Mouse (Mus musculus): Measurements from ENCODE around the gene Ap5b1. TPM values are rescaled to one million over a fixed set of nuclear protein-coding genes. Genes with fewer than 3 reads are reported as not detected.
A peak's percentile ranks its signal among the peaks of the same experiment; 100 is the strongest.

The Ap5b1 gene
- polyA plus RNA-seq, 1 experiment from 2014 or later: 2.6 TPM

DNA sequence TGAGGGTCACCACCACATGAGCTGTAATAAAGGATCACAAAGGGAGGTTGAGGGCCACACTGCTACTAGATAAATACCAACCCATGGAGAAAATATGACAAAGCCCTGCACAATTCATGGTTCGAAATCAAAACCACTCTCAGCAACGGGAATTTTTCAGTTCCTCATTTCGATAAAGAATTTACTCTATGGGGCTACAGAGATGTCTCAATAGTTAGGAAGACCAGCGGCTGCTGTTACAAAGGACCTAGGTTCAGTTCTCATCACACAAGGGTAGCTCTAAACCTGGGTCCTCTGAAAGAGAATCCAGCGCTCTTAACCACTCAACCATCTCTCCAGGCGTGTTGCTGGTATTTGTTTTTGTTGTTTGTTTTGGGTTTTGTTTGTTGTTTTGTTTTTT lies 24.1 kb downstream of the Ap5b1 start:
- no peak overlapping the region for H3K9ac ChIP-seq (ENCODE audit: low read length)
- H3K4me1 ChIP-seq (ENCODE audit: control insufficient read depth, insufficient read depth, low read length): no peaks in the 10 kb centered on the region
- no peak overlapping the region for H3K4me2 ChIP-seq (ENCODE audit: low read depth)
- no peak for ATAC-seq (ENCODE audit: insufficient read depth, low FRiP score, low TSS enrichment)
- no peaks in the 10 kb centered on the region for H3K27me3 ChIP-seq (ENCODE audit: control insufficient read depth, insufficient read depth, low read length)
- WGBS: 89% methylated on average over 6 of the region's 6 CpGs
- H3K4me3 ChIP-seq (ENCODE audit: low read depth, low read length): no peak overlapping the region
- DNase-seq (ENCODE audit: low spot score): no peak
- H3K36me3 ChIP-seq (ENCODE audit: control insufficient read depth, insufficient read depth, low read length): no peaks in the 10 kb centered on the region
- no peaks in the 10 kb centered on the region for H3K9me3 ChIP-seq (ENCODE audit: control insufficient read depth, low read length)
- no peak overlapping the region for H3K27ac ChIP-seq (ENCODE audit: low read depth, low read length)

- H3K9me3 ChIP-seq (ENCODE audit: control insufficient read depth, low read length): no peaks in the 10 kb centered on the region
- ATAC-seq (ENCODE audit: insufficient read depth, low FRiP score, low TSS enrichment): no peak
- H3K4me3 ChIP-seq (ENCODE audit: low read depth, low read length): no peak overlapping the region
- H3K27me3 ChIP-seq (ENCODE audit: control insufficient read depth, insufficient read depth, low read length): no peaks in the 10 kb centered on the region
- H3K4me1 ChIP-seq (ENCODE audit: control insufficient read depth, insufficient read depth, low read length): peaks cover 8% of the 10 kb centered on the region
- no peak overlapping the region for H3K27ac ChIP-seq (ENCODE audit: low read depth, low read length)
- WGBS: 75% methylated on average over 4 of the region's 4 CpGs
- DNase-seq (ENCODE audit: low spot score): no peak
- H3K9ac ChIP-seq (ENCODE audit: low read length): no peak overlapping the region
- H3K4me2 ChIP-seq (ENCODE audit: low read depth): no peak overlapping the region
- H3K36me3 ChIP-seq (ENCODE audit: control insufficient read depth, insufficient read depth, low read length): peaks cover 4% of the 10 kb centered on the region
These were observed 31.4 kb downstream of the Ap5b1 start for GRCm38 (mm10) chr19:5599224-5599623.

DNA sequence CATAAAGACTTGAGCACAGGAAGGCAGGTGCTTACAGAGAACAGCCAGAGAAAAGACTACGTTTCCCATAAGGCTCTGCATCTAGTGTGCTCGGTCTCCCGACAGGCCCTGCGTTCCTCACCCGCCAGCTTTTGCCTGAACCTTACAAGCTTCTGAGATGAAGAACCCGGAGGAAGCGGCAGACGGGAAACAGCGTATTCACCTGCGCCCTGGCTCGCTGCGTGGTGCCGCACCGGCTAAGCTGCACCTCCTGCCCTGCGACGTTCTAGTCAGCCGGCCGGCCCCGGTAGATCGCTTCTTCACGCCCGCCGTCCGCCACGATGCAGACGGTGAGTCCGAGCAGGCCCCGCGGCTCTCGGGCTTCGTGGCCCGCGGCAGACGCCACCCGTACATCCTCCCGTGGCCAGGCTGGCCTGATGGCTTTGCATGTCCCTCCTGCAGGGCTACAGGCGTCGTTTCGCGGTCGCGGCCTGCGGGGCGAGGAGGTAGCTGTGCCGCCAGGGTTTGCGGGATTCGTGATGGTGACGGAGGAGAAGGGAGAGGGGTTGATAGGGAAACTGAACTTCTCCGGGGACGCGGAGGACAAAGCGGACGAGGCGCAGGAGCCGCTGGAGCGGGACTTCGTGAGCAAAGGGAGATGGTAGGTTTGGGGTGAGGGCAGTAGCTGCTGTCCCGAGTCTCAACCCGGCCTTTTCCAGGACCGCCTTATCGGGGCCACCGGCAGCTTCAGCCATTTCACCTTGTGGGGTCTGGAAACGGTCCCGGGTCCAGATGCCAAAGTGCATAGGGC lies 34.1 kb downstream of the Ap5b1 start, which contains the start of gene Rnaseh2c:
Rnaseh2c (plus strand) TSS at position 122 of the 790 bp plus-strand sequence.
- H3K27me3 ChIP-seq (ENCODE audit: control insufficient read depth, insufficient read depth, low read length): no peaks in the 10 kb centered on the region
- H3K4me2 ChIP-seq (ENCODE audit: low read depth): peak within 1 kb of the TSS; percentile 88
- H3K27ac ChIP-seq (ENCODE audit: low read depth, low read length): peak within 1 kb of the TSS; percentile 75
- peak; percentile 79 for DNase-seq (ENCODE audit: low spot score)
- H3K4me3 ChIP-seq (ENCODE audit: low read depth, low read length): peak within 1 kb of the TSS; percentile 94
- H3K9ac ChIP-seq (ENCODE audit: low read length): peak within 1 kb of the TSS; percentile 94
- peaks cover 13% of the 10 kb centered on the region for H3K36me3 ChIP-seq (ENCODE audit: control insufficient read depth, insufficient read depth, low read length)
- H3K4me1 ChIP-seq (ENCODE audit: control insufficient read depth, insufficient read depth, low read length): peaks cover 8% of the 10 kb centered on the region
- peak; percentile 55; the same call in 1 of the 2 replicates for ATAC-seq (ENCODE audit: insufficient read depth, low FRiP score, low TSS enrichment)
- under 1% methylated on average over 64 of the region's 64 CpGs for WGBS
- H3K9me3 ChIP-seq (ENCODE audit: control insufficient read depth, low read length): no peaks in the 10 kb centered on the region

DNA sequence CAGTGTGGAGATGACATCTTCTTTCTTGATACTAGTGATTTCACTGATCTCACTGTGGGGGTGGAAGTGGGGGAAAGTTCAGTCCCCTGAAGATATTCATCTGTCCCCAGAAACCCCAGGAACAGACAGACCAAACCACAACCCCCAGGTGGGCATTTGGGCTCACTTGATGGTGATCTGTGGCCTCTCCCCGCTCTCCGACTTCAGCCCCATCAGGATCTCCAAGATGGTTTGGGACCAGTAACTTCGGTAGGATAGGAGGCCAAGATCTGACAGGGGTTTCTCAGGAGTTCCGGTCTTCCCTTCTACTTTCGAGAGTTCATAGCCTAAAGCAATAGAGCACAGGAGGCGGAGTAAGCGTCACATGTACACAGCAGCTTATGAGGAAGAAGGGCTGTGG lies 35.8 kb downstream of the Ap5b1 start:
- H3K27me3 ChIP-seq (ENCODE audit: control insufficient read depth, insufficient read depth, low read length): no peaks in the 10 kb centered on the region
- H3K4me2 ChIP-seq (ENCODE audit: low read depth): no peak overlapping the region
- H3K4me3 ChIP-seq (ENCODE audit: low read depth, low read length): no peak overlapping the region
- WGBS: 95% methylated on average over 7 of the region's 7 CpGs
- peaks cover 20% of the 10 kb centered on the region for H3K36me3 ChIP-seq (ENCODE audit: control insufficient read depth, insufficient read depth, low read length)
- no peak for DNase-seq (ENCODE audit: low spot score)
- ATAC-seq (ENCODE audit: insufficient read depth, low FRiP score, low TSS enrichment): no peak
- H3K4me1 ChIP-seq (ENCODE audit: control insufficient read depth, insufficient read depth, low read length): peaks cover 8% of the 10 kb centered on the region
- H3K27ac ChIP-seq (ENCODE audit: low read depth, low read length): no peak overlapping the region
- no peaks in the 10 kb centered on the region for H3K9me3 ChIP-seq (ENCODE audit: control insufficient read depth, low read length)
- H3K9ac ChIP-seq (ENCODE audit: low read length): no peak overlapping the region

GRCm38 (mm10) chr19:5605126-5605525 lies 37.3 kb downstream of the Ap5b1 start:
- Histone ChIP-seq H3K9ac (ENCODE audit: low read length) (no peak overlapping the region), H3K4me2 (ENCODE audit: low read depth) (no peak overlapping the region), H3K27me3 (ENCODE audit: control insufficient read depth, insufficient read depth, low read length) (no peaks in the 10 kb centered on the region), H3K4me1 (ENCODE audit: control insufficient read depth, insufficient read depth, low read length) (peaks cover 13% of the 10 kb centered on the region), H3K9me3 (ENCODE audit: control insufficient read depth, low read length) (no peaks in the 10 kb centered on the region), H3K27ac (ENCODE audit: low read depth, low read length) (no peak overlapping the region), H3K4me3 (ENCODE audit: low read depth, low read length) (no peak overlapping the region), H3K36me3 (ENCODE audit: control insufficient read depth, insufficient read depth, low read length) (peaks cover 20% of the 10 kb centered on the region)
- DNase-seq (ENCODE audit: low spot score) (no peak), ATAC-seq (ENCODE audit: insufficient read depth, low FRiP score, low TSS enrichment) (no peak)
- WGBS: 90% methylated on average over 7 of the region's 7 CpGs

GRCm38 (mm10) chr19:5606196-5606595 lies 38.4 kb downstream of the Ap5b1 start:
- H3K27me3 ChIP-seq (ENCODE audit: control insufficient read depth, insufficient read depth, low read length): no peaks in the 10 kb centered on the region
- H3K36me3 ChIP-seq (ENCODE audit: control insufficient read depth, insufficient read depth, low read length): peaks cover 20% of the 10 kb centered on the region
- H3K4me3 ChIP-seq (ENCODE audit: low read depth, low read length): no peak overlapping the region
- peaks cover 18% of the 10 kb centered on the region for H3K4me1 ChIP-seq (ENCODE audit: control insufficient read depth, insufficient read depth, low read length)
- H3K27ac ChIP-seq (ENCODE audit: low read depth, low read length): no peak overlapping the region
- H3K4me2 ChIP-seq (ENCODE audit: low read depth): no peak overlapping the region
- 87% methylated on average over 8 of the region's 8 CpGs for WGBS
- DNase-seq (ENCODE audit: low spot score): no peak
- no peak for ATAC-seq (ENCODE audit: insufficient read depth, low FRiP score, low TSS enrichment)
- H3K9me3 ChIP-seq (ENCODE audit: control insufficient read depth, low read length): no peaks in the 10 kb centered on the region
- no peak overlapping the region for H3K9ac ChIP-seq (ENCODE audit: low read length)

GRCm38 (mm10) chr19:5607705-5608410 lies 40.0 kb downstream of the Ap5b1 start:
- no peak for ATAC-seq (ENCODE audit: insufficient read depth, low FRiP score, low TSS enrichment)
- no peak overlapping the region for H3K27ac ChIP-seq (ENCODE audit: low read depth, low read length)
- no peak overlapping the region for H3K9ac ChIP-seq (ENCODE audit: low read length)
- WGBS: 95% methylated on average over 26 of the region's 26 CpGs
- peaks cover 12% of the 10 kb centered on the region for H3K4me1 ChIP-seq (ENCODE audit: control insufficient read depth, insufficient read depth, low read length)
- DNase-seq (ENCODE audit: low spot score): no peak
- no peaks in the 10 kb centered on the region for H3K9me3 ChIP-seq (ENCODE audit: control insufficient read depth, low read length)
- H3K4me2 ChIP-seq (ENCODE audit: low read depth): no peak overlapping the region
- no peak overlapping the region for H3K4me3 ChIP-seq (ENCODE audit: low read depth, low read length)
- H3K36me3 ChIP-seq (ENCODE audit: control insufficient read depth, insufficient read depth, low read length): peaks cover 20% of the 10 kb centered on the region
- no peaks in the 10 kb centered on the region for H3K27me3 ChIP-seq (ENCODE audit: control insufficient read depth, insufficient read depth, low read length)

DNA sequence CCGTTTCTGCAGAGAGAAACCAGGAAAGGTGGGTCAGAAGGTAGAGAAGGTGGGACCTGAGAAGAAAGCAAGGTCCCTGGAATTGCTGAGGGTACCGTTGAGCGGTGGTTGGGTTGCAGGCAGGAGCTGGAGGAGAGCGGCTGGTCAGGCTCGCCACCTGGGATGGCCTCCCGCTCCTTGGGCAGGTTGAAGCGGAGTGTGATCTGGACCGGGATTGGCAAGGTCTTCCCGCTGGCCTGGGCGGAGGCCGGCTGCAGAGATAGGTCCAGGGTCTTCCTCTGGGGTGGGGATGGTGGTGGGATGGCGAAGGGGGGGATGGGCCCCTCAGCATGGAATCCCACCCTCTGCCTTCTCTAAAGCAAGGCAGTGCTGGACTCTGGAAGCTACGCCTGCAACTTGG lies 40.9 kb downstream of the Ap5b1 start:
- Histone ChIP-seq H3K27me3 (ENCODE audit: control insufficient read depth, insufficient read depth, low read length) (no peaks in the 10 kb centered on the region), H3K36me3 (ENCODE audit: control insufficient read depth, insufficient read depth, low read length) (peaks cover 18% of the 10 kb centered on the region), H3K4me1 (ENCODE audit: control insufficient read depth, insufficient read depth, low read length) (peaks cover 9% of the 10 kb centered on the region), H3K27ac (ENCODE audit: low read depth, low read length) (no peak overlapping the region), H3K9me3 (ENCODE audit: control insufficient read depth, low read length) (no peaks in the 10 kb centered on the region), H3K4me3 (ENCODE audit: low read depth, low read length) (peak overlapping the region; percentile 60), H3K4me2 (ENCODE audit: low read depth) (peak overlapping the region; percentile 64), H3K9ac (ENCODE audit: low read length) (no peak overlapping the region; the same call in 1 of the 2 replicates)
- WGBS: 96% methylated on average over 13 of the region's 13 CpGs
- DNase-seq (ENCODE audit: low spot score): no peak
- no peak for ATAC-seq (ENCODE audit: insufficient read depth, low FRiP score, low TSS enrichment)
